Mouse (Mus musculus) small intestine, adult 2 months (tissue): ENCODE data around the gene Ikbip. TPM values are rescaled to one million over a fixed set of nuclear protein-coding genes. Genes with fewer than 3 reads are reported as not detected.

ENCODE experiments used
- H3K27ac ChIP-seq: fragments of 200-500 bp; 2 replicates; pipeline ENCODE4 v1.5.1; 2012; ENCODE audit warnings: low read depth, low read length, control low read depth, inconsistent platforms; ENCODE audit not compliant: insufficient read depth
- H3K27me3 ChIP-seq: fragments of 200-500 bp; 2 replicates; pipeline ENCODE4 v1.6.1; 2012; ENCODE audit warnings: mild to moderate bottlenecking, moderate library complexity, low read length, inconsistent platforms; ENCODE audit not compliant: control insufficient read depth, insufficient read depth
- H3K36me3 ChIP-seq: fragments of 200-500 bp; 2 replicates; pipeline ENCODE4 v1.6.1; 2012; ENCODE audit warnings: mild to moderate bottlenecking, low read length, control low read depth, inconsistent platforms; ENCODE audit not compliant: control insufficient read depth, insufficient read depth
- H3K4me1 ChIP-seq: fragments of 200-500 bp; 2 replicates; pipeline ENCODE4 v1.6.1; 2012; ENCODE audit warnings: low read length, inconsistent platforms, mixed read lengths; ENCODE audit not compliant: control insufficient read depth, insufficient read depth, insufficient read length
- H3K4me3 ChIP-seq: fragments of 200-500 bp; 2 replicates; pipeline ENCODE4 v1.5.1; 2012; ENCODE audit warnings: low read depth, mild to moderate bottlenecking, control low read depth, inconsistent platforms, low read length, moderate library complexity
- CTCF ChIP-seq: fragments of 200-500 bp; IDR thresholded peaks from 2 replicates; pipeline ENCODE4 v1.5.1; 2012; ENCODE audit warnings: low read depth, mild to moderate bottlenecking, control low read depth, inconsistent platforms, low read length, moderate library complexity, mixed read lengths; ENCODE audit not compliant: insufficient replicate concordance, insufficient read length; ENCODE audit errors: extremely low read depth
- POLR2A ChIP-seq: fragments of 200-500 bp; IDR thresholded peaks from 2 replicates; pipeline ENCODE4 v1.6.1; 2012; ENCODE audit warnings: low read depth, mild to moderate bottlenecking, control low read depth, inconsistent platforms, low read length, moderate library complexity
- WGBS: fragments of 180-500 bp; shearing (Covaris S2); methylation state at CpG from one replicate; pipeline ENCODE4 v1.1.7; 2018; 5-methylcytosine and 5-hydroxymethylcytosine counted together
- polyA plus RNA-seq: library from polyadenylated mRNA; depleted of rRNA; stranded (reverse); fragments of >200 nt; gene quantifications from 2 replicates; pipeline ENCODE4 v1.2.3, GENCODE M21; 2012

Gene Ikbip
- polyA plus RNA-seq, 1 experiment, result 0.85 TPM

- H3K4me1 ChIP-seq, result peaks cover 5% of the 10 kb centered on the region; the same call in 1 of the 2 replicates
- WGBS, result 60% methylated on average over 15 of the region's 15 CpGs
- no peak overlapping the region for H3K27ac ChIP-seq
- no peaks in the 10 kb centered on the region for H3K27me3 ChIP-seq
- TF ChIP-seq CTCF, result no peak
- TF ChIP-seq POLR2A, result no peak
- no peak overlapping the region for H3K4me3 ChIP-seq
- H3K36me3 ChIP-seq, result no peaks in the 10 kb centered on the region; the same call in 1 of the 2 replicates
Observed at GRCm38 (mm10) chr10:91094251-91095104, 11.7 kb downstream of the Ikbip start.

GRCm38 (mm10) chr10:91098056-91098455 lies 15.3 kb downstream of the Ikbip start:
- H3K4me3 ChIP-seq, result no peak overlapping the region
- 91% methylated on average over 8 of the region's 8 CpGs for WGBS
- no peak for TF ChIP-seq CTCF
- no peak for TF ChIP-seq POLR2A
- no peak overlapping the region for H3K27ac ChIP-seq
- peaks cover 3% of the 10 kb centered on the region for H3K36me3 ChIP-seq
- H3K27me3 ChIP-seq, result no peaks in the 10 kb centered on the region
- H3K4me1 ChIP-seq, result peaks cover 3% of the 10 kb centered on the region; the same call in 1 of the 2 replicates

DNA sequence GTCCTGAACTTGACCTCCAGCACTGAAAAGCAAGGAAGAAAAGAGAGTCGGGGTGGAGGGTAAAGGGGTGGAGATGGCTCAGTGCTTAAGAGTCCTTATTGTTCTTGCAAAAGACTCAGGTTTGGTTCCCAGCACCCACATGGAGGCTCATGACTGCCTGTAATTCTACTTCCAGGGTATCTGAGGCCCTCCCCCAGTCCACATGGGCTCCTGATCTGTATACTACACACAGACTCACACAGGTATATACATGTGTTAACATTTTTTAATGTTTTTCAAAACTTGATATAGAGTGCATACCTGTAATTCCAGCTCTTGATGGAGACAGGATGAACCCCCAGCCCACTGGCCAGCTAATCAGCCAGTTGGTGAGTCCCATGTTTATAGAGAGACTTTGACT lies 17.4 kb downstream of the Ikbip start:
- H3K27me3 ChIP-seq, result no peaks in the 10 kb centered on the region
- no peak overlapping the region for H3K27ac ChIP-seq
- WGBS, result 97% methylated on average over 1 of the region's 1 CpGs
- H3K36me3 ChIP-seq, result peaks cover 3% of the 10 kb centered on the region
- no peaks in the 10 kb centered on the region for H3K4me1 ChIP-seq
- no peak for TF ChIP-seq POLR2A
- no peak for TF ChIP-seq CTCF
- no peak overlapping the region for H3K4me3 ChIP-seq

DNA sequence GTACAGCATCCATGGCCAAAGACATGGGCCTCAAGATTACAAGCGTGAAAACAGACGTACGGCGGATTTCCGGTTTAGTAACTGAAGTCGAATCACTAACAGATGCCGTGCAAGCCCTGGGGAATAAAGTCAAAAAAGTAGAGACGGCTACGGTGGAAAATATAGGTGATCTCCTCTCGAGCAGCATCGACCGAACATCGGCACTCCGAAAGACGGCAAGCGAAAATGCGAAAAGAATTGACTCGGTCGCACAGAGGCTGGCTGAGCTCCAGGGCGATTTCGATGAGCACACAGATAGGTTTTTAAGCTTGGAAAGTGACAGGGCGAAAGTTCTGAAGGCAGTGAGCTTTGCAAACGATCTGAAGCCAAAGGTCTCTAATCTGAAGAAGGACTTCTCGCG lies 19.2 kb downstream of the Ikbip start:
- Histone ChIP-seq H3K27ac (no peak overlapping the region), H3K27me3 (no peaks in the 10 kb centered on the region), H3K4me3 (no peak overlapping the region), H3K4me1 (no peaks in the 10 kb centered on the region), H3K36me3 (peaks cover 3% of the 10 kb centered on the region)
- no peak for TF ChIP-seq CTCF
- no peak for TF ChIP-seq POLR2A
- WGBS, result 94% methylated on average over 25 of the region's 25 CpGs

DNA sequence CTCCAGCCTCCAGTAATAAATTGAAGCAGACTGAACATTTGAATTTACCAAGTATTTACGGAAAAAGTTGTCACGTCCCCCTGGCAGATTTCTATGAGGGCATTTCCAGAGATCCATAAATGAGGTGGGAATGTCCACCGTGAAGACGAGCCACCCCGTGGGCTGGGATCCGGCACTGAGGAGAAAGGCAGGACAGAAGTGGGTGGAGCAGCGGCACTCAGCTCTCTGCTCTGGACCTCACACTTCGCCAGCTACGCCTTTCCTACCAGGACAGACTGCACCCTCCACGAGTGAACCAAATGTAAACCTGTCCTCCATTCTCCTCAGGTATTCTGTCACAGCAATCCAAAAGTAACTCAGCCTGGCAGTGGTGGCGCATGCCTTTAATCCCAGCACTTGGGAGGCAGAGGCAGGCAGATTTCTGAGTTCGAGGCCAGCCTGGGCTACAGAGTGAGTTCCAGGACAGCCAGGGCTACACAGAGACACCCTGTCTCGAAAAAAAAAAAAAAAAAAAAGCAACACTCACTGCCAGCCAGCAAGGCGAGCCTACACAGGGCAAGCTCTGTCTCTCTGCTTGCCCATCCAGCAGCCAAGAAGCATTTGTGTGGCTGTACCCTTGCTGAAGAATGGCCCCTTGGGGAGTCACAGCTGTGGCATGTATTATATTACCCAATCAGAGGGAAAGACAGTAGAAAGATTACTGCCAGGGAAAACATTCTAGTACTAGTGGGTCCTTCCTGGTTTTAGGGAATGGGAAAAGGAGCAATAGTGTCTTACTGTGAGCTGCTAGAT lies 20.3 kb downstream of the Ikbip start:
- Histone ChIP-seq H3K36me3 (peaks cover 3% of the 10 kb centered on the region), H3K27me3 (no peaks in the 10 kb centered on the region), H3K4me1 (no peaks in the 10 kb centered on the region), H3K27ac (no peak overlapping the region), H3K4me3 (no peak overlapping the region)
- WGBS, result 93% methylated on average over 14 of the region's 14 CpGs
- TF ChIP-seq CTCF, result no peak
- TF ChIP-seq POLR2A, result no peak

DNA sequence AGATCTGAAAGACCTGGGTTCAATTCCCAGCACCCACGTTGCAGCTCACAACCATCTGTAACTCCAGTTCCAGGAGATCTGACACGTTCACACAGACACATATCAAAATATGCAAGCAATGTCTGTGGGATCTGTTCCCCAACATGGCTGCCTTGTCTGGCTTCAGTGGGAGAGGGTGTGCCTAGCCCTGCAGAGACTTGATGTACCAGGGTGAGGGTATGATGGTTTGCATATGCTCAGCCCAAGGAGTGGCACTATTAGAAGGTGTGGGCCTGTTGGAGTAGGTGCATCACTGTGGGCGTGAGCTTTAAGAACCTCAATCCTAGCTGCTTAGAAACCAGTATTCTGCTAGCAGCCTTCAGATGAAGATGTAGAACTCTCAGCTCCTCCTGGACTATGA lies 23.2 kb downstream of the Ikbip start:
- TF ChIP-seq CTCF (no peak), POLR2A (no peak)
- Histone ChIP-seq H3K4me3 (no peak overlapping the region), H3K27ac (no peak overlapping the region), H3K27me3 (no peaks in the 10 kb centered on the region), H3K36me3 (peaks cover 3% of the 10 kb centered on the region; the same call in 1 of the 2 replicates), H3K4me1 (no peaks in the 10 kb centered on the region)
- 93% methylated on average over 3 of the region's 3 CpGs for WGBS

DNA sequence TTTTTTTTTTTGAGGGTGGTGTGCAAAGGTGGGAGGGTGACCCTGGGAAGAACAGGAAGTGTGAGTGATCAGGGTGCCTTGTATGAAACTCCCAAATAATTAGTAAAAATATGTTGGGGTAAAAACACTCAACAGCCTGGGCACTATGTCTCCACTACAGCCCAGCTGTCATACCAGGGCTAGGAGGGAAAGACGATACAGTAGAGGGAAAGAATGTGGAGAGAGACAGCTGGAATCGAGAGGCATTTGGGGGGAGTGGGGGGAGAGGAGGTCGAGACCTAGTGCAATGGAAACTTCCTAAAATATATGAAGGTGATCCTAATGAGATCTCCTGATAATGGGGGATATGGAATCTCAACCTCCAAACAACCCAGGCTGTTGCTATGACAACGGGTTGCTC lies 27.1 kb downstream of the Ikbip start:
- H3K4me3 ChIP-seq, result no peak overlapping the region
- H3K27me3 ChIP-seq, result no peaks in the 10 kb centered on the region
- TF ChIP-seq POLR2A (no peak), CTCF (no peak)
- no peaks in the 10 kb centered on the region for H3K4me1 ChIP-seq
- no peak overlapping the region for H3K27ac ChIP-seq
- 73% methylated on average over 4 of the region's 4 CpGs for WGBS
- peaks cover 16% of the 10 kb centered on the region for H3K36me3 ChIP-seq
